9 mouse cellular contexts compared by ENCODE assay signal in genomic region chr15:52153421-52153820, GRCm38 (mm10).
DNase-seq lines count a peak whose midpoint lies in the region; ATAC-seq and TF ChIP-seq lines count a peak whose summit lies in the region.
"Had no signal": no experiment of that assay in that cellular context is flagged by ENCODE, and none has a peak within 500 bp of the region (broad histone marks: within the 10 kb centered on the region; RNA-seq: fewer than 3 reads in every experiment).

No protein-coding gene starts in this region.

- H3K4me1 ChIP-seq in cerebellum, adult 2 months (ENCODE audit: control insufficient read depth, insufficient read depth, low read length): peaks cover 4% of the 10 kb centered on the region; the same call in 1 of the 2 replicates
- H3K4me1 ChIP-seq in lung, adult 2 months (ENCODE audit: control insufficient read depth, insufficient read depth, low read length): no peaks in the 10 kb centered on the region
- H3K4me1 ChIP-seq in thymus, adult 2 months (replicated peaks; ENCODE audit: control insufficient read depth, insufficient read depth, low read length): no peaks in the 10 kb centered on the region
- H3K4me1 ChIP-seq: lung, embryonic 15.5 days had no signal

- H3K4me3 ChIP-seq in cerebellum, adult 2 months (replicated peaks; ENCODE audit: insufficient read depth, low read depth, low read length): no peak overlapping the region
- no peak overlapping the region for H3K4me3 ChIP-seq in lung, adult 2 months (replicated peaks; ENCODE audit: extremely low read depth, low read depth, low read length)
- no peak overlapping the region for H3K4me3 ChIP-seq in thymus, adult 2 months (ENCODE audit: control insufficient read depth, insufficient read depth, low read length)
- H3K4me3 ChIP-seq: lung, embryonic 15.5 days had no signal

- no peaks in the 10 kb centered on the region for H3K36me3 ChIP-seq in thymus, adult 2 months (ENCODE audit: control insufficient read depth, insufficient read depth, low read length)
- H3K36me3 ChIP-seq: lung, embryonic 15.5 days had no signal

- 36% methylated on average over 5 of the region's 5 CpGs for WGBS in cerebellum, adult 2 months
- 26% methylated on average over 5 of the region's 5 CpGs for WGBS in lung, adult 2 months
- 32% methylated on average over 5 of the region's 5 CpGs for WGBS in thymus, adult 2 months

- ATAC-seq in monocyte, adult 5-6 weeks (replicated peaks; ENCODE audit: insufficient number of reproducible peaks, low FRiP score, low TSS enrichment, poor library complexity, severe bottlenecking): no peak

- TF ChIP-seq POLR2A in cerebellum, adult 2 months (IDR thresholded peaks at IDR 0.05; ENCODE audit: borderline replicate concordance, insufficient read depth, low read length): no peak
- TF ChIP-seq POLR2A in lung, adult 2 months (IDR thresholded peaks at IDR 0.05; ENCODE audit: borderline replicate concordance, extremely low read depth, low read depth, low read length): no peak
- no peak for TF ChIP-seq POLR2A in thymus, adult 2 months (IDR thresholded peaks at IDR 0.05; ENCODE audit: control insufficient read depth, extremely low read depth, insufficient read depth, low read length, poor library complexity)

- peak; percentile 67; the same call in 1 of the 2 replicates for TF ChIP-seq CTCF in cerebellum, adult 2 months (IDR thresholded peaks at IDR 0.05; ENCODE audit: borderline replicate concordance, insufficient read depth, low read depth, low read length)
- TF ChIP-seq CTCF in lung, adult 2 months (IDR thresholded peaks at IDR 0.05; ENCODE audit: insufficient read depth, low read length): peak; percentile 89
- no peak for TF ChIP-seq CTCF in thymus, adult 2 months (IDR thresholded peaks at IDR 0.05; ENCODE audit: borderline replicate concordance, control insufficient read depth, extremely low read depth, insufficient read depth, low read length, poor library complexity)

- H3K27ac ChIP-seq in cerebellum, adult 2 months (ENCODE audit: insufficient read depth, low read length): no peak overlapping the region
- H3K27ac ChIP-seq in thymus, adult 2 months (ENCODE audit: control insufficient read depth, insufficient read depth, low read length): no peak overlapping the region
- H3K27ac ChIP-seq: lung, embryonic 15.5 days had no signal

- no peaks in the 10 kb centered on the region for H3K27me3 ChIP-seq in cerebellum, adult 2 months (ENCODE audit: control insufficient read depth, insufficient read depth, low read length)
- H3K27me3 ChIP-seq in thymus, adult 2 months (ENCODE audit: control insufficient read depth, insufficient read depth, low read length): no peaks in the 10 kb centered on the region
- H3K27me3 ChIP-seq: lung, embryonic 15.5 days had no signal

- DNase-seq in cerebellum, adult 2 months: peak in 1 of 2 experiments; percentile 20
- DNase-seq in cerebellum, adult 8-10 months: no peak
- peak; percentile 7 for DNase-seq in lung, adult 2 months
- DNase-seq in lung, adult 18-20 months: no peak
- peak; percentile 32 for DNase-seq in embryo, embryonic 9.5 days (ENCODE audit: extremely low spot score)
- peak; percentile 44 for DNase-seq in lung, postnatal 36 days
- DNase-seq in thymus, adult 2 months: no peak

Comparison
In these comparisons a context has a peak if more than half of its experiments do, and no peak if none do; other contexts are left out.
1. DNase-seq: peak in lung, adult 2 months (single experiment), embryo, embryonic 9.5 days (single experiment) and lung, postnatal 36 days (single experiment); none in cerebellum, adult 8-10 months (single experiment), lung, adult 18-20 months (0 of 2) and thymus, adult 2 months (single experiment).